Mouse (Mus musculus) c-Kit-positive CD71-positive TER-119-positive erythroid progenitor cells, embryonic 14.5 days (primary cell): ENCODE data around the gene Kpna3.
"Not testable (repeated sequence)": the region's sequence is repeated elsewhere in the genome, so short reads cannot be mapped to it uniquely, and the experiment has no call there.

Source experiments
- DNase-seq: peaks from one replicate; pipeline ENCODE4 v3.0.0-alpha.2; 2013; ENCODE audit warnings: low spot score

Gene Kpna3

GRCm38 (mm10) chr14:61394745-61395144 lies 44.9 kb downstream of the Kpna3 start:
- DNase-seq: no peak

DNA sequence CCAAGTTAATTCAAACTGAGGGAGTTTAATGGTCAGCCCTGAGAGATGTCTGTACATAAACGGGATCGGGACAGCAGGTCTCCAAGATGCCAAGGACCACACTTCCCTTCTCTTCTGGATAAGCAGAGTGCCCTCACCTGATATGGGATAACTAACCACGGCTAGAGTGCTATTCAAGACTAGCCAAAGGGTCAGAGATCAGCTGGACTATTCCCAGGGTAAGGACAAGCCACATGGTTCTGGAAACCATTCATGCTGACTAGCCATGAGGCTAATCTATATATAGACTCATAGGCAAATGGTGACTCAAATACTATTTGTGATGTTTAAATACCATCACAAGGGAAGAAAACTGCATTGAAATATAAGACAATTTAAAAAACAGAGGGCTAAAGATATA lies 49.1 kb downstream of the Kpna3 start:
- no peak for DNase-seq

DNA sequence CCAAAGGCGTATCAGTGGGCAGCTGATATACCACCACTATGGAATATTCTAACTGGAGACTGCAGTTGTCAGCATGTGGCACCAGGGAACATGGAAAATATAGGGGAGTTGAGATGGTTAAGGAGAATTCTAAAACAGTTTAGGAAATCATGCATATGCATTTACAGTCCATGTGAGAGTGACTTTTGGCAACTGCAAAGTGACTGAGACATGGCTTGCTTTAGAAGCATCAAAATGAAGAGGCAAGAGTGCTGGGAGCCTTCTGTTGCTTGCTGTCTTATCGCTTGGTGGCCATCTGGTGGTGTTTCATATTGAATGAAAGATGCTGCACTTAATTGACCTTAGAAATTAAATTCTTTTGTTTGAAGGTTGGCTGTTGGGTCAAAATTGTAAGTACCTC lies 72.4 kb downstream of the Kpna3 start:
- DNase-seq: no peak

GRCm38 (mm10) chr14:61364656-61365055 lies 75.0 kb downstream of the Kpna3 start:
- DNase-seq: no peak

DNA sequence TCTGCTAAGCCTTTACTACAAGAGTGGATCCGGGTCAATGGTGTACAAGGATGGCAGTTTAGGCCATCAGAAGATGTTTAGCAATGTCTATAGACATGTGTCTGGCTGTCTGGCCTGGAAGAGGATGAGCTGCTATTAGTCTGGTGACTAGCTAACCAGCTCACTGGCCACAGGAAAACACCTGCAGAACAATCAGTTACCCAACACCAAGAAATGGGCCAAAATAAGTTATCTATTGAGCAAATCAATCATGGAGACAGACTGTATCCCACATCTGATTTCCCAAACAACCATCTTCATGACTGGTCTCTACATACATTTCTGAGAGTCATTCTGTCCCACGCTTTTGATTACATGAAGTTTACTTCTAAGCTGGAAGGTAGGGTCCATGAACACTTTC lies 75.9 kb downstream of the Kpna3 start:
- no peak for DNase-seq

DNA sequence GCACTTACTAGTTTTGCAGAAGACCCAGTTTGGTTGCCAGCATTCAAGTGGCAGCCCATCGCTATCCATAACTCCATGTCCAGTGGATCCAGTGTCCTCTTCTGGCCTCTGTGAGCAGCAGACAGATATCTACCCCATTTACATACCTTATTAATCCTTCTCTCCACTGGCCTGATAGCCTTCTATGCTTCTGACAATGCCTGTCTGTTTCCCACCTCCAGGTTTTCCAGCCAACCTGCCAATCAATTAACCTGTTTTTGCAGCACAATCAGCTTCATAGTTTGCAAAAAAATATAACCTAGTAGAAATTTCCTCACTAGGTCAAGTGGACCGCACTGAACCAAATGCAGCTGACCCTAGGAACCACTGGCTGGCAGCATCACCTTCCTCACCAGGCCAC lies 77.4 kb downstream of the Kpna3 start:
- DNase-seq: no peak

GRCm38 (mm10) chr14:61360981-61361511 lies 78.6 kb downstream of the Kpna3 start:
- DNase-seq: no peak

- DNase-seq: peak; percentile 77
Observed at GRCm38 (mm10) chr14:61360131-61360980, 79.3 kb downstream of the Kpna3 start, which contains the start of gene Ebpl. Gene Ebpl, minus strand, starts transcription at chr14:61360439.

DNA sequence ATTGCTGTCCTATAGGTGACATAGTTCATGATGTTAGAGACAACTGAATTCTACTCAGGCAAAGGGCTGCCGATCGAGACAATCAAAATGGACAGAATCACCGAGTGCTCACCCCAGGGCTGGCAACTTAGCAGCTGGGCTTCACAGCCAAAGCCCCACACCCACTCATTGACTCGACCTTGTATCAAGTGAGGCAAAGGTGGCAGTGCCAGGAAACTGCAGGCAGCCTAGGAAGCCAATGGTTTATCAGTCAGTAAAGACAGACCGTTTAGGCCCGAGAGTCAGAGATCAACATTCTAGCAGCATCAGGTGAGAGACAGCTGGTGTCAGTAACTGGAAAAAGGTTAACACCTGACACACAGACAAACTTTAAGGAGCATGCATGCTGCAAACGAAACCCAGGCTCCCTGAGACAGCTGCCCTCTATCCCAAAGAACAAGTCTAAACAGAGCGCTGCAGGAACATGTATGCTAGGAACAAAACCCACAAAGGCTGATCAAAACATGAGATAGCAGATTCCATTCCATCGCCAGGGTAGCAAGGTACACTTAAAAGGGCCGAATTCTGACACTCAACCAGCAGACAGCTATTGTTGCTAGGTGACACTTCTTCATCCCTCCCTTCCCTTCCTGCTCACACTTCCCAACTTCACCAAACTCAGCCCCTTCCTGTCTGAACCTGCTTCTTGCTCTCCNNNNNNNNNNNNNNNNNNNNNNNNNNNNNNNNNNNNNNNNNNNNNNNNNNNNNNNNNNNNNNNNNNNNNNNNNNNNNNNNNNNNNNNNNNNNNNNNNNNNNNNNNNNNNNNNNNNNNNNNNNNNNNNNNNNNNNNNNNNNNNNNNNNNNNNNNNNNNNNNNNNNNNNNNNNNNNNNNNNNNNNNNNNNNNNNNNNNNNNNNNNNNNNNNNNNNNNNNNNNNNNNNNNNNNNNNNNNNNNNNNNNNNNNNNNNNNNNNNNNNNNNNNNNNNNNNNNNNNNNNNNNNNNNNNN lies 85.1 kb downstream of the Kpna3 start:
- no peak for DNase-seq

DNA sequence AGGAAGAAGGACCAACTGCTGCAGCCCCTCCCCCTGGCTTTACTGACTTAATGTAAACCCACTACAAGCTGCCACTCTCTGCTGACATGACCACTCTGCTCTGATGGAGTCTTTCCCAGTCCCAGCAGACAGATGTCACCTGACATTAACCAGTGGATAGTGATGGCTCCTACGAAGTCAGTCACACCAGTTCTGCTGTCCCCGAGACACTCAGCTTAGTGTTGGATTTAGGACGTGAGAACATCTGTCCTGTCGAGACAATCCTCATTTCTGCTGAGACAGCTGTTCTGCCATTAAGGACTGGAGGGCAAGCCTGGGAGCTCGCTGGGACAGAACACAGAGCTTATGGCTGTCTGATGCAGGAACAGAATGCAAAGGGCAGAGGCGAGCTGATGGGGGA lies 88.9 kb downstream of the Kpna3 start:
- DNase-seq: no peak

DNA sequence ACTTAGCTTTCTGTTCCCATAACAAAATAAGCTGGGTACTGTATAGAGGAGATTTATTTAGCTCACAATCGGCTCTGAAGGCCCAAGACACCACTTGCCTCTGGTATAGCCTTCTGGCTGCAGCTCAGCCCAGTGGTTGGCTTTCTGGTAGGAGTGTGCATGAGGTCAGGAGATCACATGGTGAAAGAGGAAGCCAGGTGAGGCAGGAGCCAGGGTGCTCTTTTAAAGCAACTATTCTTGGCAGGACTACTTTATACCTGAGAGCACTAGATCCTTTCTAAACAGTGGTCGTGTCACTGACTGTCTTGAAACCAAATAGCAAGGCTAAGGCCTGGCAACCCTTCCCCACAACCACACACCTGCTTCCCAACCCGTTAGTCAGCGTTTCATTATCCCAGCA lies 89.8 kb downstream of the Kpna3 start:
- DNase-seq: no peak

GRCm38 (mm10) chr14:61346827-61347698 lies 92.6 kb downstream of the Kpna3 start:
- DNase-seq: no peak

GRCm38 (mm10) chr14:61344590-61344989 lies 95.1 kb downstream of the Kpna3 start:
- no peak for DNase-seq

GRCm38 (mm10) chr14:61339381-61339780 lies 100.3 kb downstream of the Kpna3 start:
- no peak for DNase-seq

- DNase-seq: peak; percentile 81
Observed at GRCm38 (mm10) chr14:61330996-61331561, 108.6 kb downstream of the Kpna3 start.

- no peak for DNase-seq
Observed at GRCm38 (mm10) chr14:61330591-61330990, 109.1 kb downstream of the Kpna3 start.

DNA sequence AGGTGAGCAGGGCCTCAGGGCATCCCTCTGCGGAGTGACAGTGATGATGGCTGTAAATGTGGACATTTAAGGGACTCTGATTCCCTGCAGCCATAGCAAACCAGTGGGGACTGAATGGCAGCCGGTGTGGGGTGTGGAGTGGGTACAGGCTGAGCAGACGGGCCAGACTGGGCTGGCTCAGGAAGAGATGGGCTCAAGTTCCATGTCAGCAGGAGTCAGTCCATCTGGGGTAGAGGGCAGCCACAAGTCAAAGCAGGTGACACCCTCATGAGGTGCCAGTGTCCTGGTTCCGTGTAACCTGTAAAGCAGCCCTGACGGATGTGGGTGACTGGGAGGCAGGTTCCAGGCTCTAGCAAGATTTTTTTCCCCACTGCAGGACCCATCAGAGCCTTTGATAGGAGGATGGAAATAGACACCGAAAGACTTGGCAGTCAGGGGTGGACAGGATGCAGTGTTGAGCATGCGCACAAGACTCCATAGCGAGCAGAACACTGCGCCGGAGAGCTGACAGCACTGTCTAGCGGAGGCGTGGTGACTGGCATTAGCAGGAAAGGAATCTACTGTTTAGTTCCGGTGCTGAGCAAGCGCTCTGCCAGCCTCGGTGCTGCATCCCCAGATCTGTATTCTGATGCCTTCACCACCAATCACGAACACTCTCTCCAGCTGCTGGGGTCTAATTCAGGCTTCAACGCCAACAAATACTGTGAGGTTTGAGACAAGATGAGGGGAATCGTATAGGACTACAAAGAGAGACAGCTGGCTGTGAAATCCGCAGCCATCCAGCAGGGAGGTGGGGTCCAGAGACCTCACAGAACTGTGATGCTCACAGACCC lies 111.8 kb downstream of the Kpna3 start:
- DNase-seq: peak; percentile 36

- DNase-seq: not testable (repeated sequence)
Observed at GRCm38 (mm10) chr14:61327007-61327406, 112.7 kb downstream of the Kpna3 start.

DNA sequence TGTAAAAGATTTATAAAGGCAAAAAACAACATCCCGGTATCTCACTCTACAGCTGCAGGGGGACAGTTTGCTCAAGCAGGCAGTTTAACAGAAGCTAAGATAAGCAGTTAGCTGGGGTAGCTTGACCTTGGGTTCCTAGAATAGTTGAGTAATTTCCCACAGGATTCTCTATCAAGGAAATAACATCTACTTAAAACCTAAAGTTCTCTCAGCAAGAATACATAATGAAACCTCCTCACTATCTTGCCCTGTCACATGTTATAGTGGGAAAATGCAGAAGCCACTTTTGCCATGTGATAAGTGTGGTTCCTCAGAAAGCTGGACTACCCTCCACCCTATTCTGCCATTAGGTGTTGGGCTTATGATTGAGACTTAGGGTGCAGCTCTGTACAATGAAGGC lies 116.9 kb downstream of the Kpna3 start:
- no peak for DNase-seq

DNA sequence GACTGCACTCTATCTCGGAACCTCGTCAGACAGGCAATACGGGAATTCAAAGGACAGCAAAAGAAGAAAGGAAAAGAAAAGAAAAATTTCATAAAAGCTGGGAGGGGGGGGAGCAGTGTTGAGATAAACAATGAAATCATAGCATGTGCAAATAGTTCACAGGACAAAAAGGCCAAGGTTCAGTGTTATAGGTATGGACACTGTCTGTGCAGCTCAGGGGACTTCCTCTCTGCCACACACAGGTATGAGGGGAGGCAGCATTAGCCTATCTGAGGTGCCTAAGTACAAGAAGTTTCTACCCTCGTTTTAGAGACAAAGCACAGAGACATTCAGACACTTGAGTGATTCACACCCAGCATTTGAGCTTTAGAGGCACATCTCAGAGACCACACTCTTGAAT lies 118.5 kb downstream of the Kpna3 start:
- DNase-seq: no peak
